Mouse (Mus musculus) CH12.LX (cell line): ENCODE measurements around the gene Arrdc2.

Experiments
- CHD1 ChIP-seq: IDR thresholded peaks from 2 replicates; pipeline ENCODE4 v1.6.1; 2012; ENCODE audit warnings: low read depth, low read length, improper control_type of control experiment, inconsistent platforms
- CHD2 ChIP-seq: IDR thresholded peaks from 2 replicates; pipeline ENCODE4 v1.6.1; 2011; ENCODE audit warnings: low read length, improper control_type of control experiment
- CTCF ChIP-seq, 2 experiments: IDR thresholded peaks in 1 of 2; conservative IDR thresholded peaks in 1 of 2; 2 replicates each; pipeline ENCODE4 v1.5.1; 2011 to 2012; ENCODE audit warnings: low read depth in 2 of 2, low read length in 2 of 2, improper control_type of control experiment in 1 of 2, inconsistent platforms in 1 of 2, mild to moderate bottlenecking in 1 of 2, moderate library complexity in 1 of 2
- ETS1 ChIP-seq: conservative IDR thresholded peaks from 2 replicates; pipeline ENCODE4 v1.6.1; 2012; ENCODE audit warnings: low read depth, mild to moderate bottlenecking, inconsistent platforms, low read length, improper control_type of control experiment, moderate library complexity
- HCFC1 ChIP-seq: IDR thresholded peaks from 2 replicates; pipeline ENCODE4 v1.6.1; 2012; ENCODE audit warnings: low read depth, mild to moderate bottlenecking, inconsistent platforms, low read length, improper control_type of control experiment
- MAX ChIP-seq: IDR thresholded peaks from 2 replicates; pipeline ENCODE4 v1.6.1; 2011; ENCODE audit warnings: low read length, improper control_type of control experiment
- POLR2A ChIP-seq: IDR thresholded peaks from 2 replicates; pipeline ENCODE4 v1.6.1; 2011; ENCODE audit warnings: low read depth, mild to moderate bottlenecking, improper control_type of control experiment, low read length
- ZMIZ1 ChIP-seq: IDR thresholded peaks from 2 replicates; pipeline ENCODE4 v1.6.1; 2012; ENCODE audit warnings: low read depth, mild to moderate bottlenecking, inconsistent platforms, low read length, improper control_type of control experiment
- ZNF384 ChIP-seq: IDR thresholded peaks from 2 replicates; pipeline ENCODE4 v1.6.1; 2012; ENCODE audit warnings: low read depth, low read length, improper control_type of control experiment, inconsistent platforms

- TF ChIP-seq CTCF (conservative IDR thresholded peaks at IDR 0.05 in 1 of 2, IDR thresholded peaks at IDR 0.05 in 1 of 2; ENCODE audit: low read depth in 2 of 2, low read length in 2 of 2) = no peak
- no peak for TF ChIP-seq ZMIZ1
- no peak for TF ChIP-seq CHD2
- TF ChIP-seq HCFC1 = no peak
- TF ChIP-seq POLR2A = no peak
- no peak for TF ChIP-seq ETS1
- no peak for TF ChIP-seq MAX
- no peak for TF ChIP-seq CHD1
- no peak for TF ChIP-seq ZNF384
These were observed 7.1 kb downstream of the Arrdc2 start for GRCm38 (mm10) chr8:70832371-70832770.
